Mouse (Mus musculus) stomach, embryonic 15.5 days (tissue): ENCODE measurements around the gene Zgrf1. TPM values are rescaled to one million over a fixed set of nuclear protein-coding genes. Genes with fewer than 3 reads are reported as not detected.

Experiments
- ATAC-seq: fragments of 200-750 bp; cut with Nextera tagmentation; 2 replicates; pipeline ENCODE4 v1.8.0; 2017; ENCODE audit warnings: low read depth, moderate number of reproducible peaks, moderate TSS enrichment; ENCODE audit not compliant: insufficient read depth, low FRiP score
- H3K27ac ChIP-seq: fragments of 300-500 bp; sonication (generic); 2 replicates; pipeline ENCODE4 v1.5.1; 2015; ENCODE audit warnings: mild to moderate bottlenecking, inconsistent platforms
- H3K27me3 ChIP-seq: fragments of 300-500 bp; sonication (generic); replicated peaks from 2 replicates; pipeline ENCODE4 v1.6.1; 2015; ENCODE audit warnings: inconsistent platforms
- H3K36me3 ChIP-seq: fragments of 300-500 bp; sonication (generic); 2 replicates; pipeline ENCODE4 v1.6.1; 2015; ENCODE audit warnings: inconsistent platforms
- H3K4me1 ChIP-seq: fragments of 300-500 bp; sonication (generic); 2 replicates; pipeline ENCODE4 v1.6.1; 2015; ENCODE audit warnings: inconsistent platforms
- H3K4me2 ChIP-seq: fragments of 300-500 bp; sonication (generic); 2 replicates; pipeline ENCODE4 v1.6.1; 2015; ENCODE audit warnings: mild to moderate bottlenecking, inconsistent platforms
- H3K4me3 ChIP-seq: fragments of 300-500 bp; sonication (generic); replicated peaks from 2 replicates; pipeline ENCODE4 v1.5.1; 2015; ENCODE audit warnings: inconsistent platforms
- H3K9ac ChIP-seq: fragments of 300-500 bp; sonication (generic); 2 replicates; pipeline ENCODE4 v1.6.1; 2015; ENCODE audit warnings: inconsistent platforms
- H3K9me3 ChIP-seq: fragments of 300-500 bp; sonication (generic); 2 replicates; pipeline ENCODE4 v1.6.1; 2016; ENCODE audit warnings: inconsistent platforms
- WGBS: fragments of 180-500 bp; shearing (Covaris S2); methylation state at CpG from one replicate; pipeline ENCODE4 v1.1.7; 2015; 5-methylcytosine and 5-hydroxymethylcytosine counted together
- polyA plus RNA-seq: library from polyadenylated mRNA; unstranded; fragments of >200 nt; fragmentation: Nextera tagmentation; extraction: Ambion mirVana; gene quantifications from 2 replicates; pipeline ENCODE4 v1.2.1, GENCODE M21; 2015

The Zgrf1 gene
- polyA plus RNA-seq, 1 experiment from 2014 or later, result 7.2 TPM

DNA sequence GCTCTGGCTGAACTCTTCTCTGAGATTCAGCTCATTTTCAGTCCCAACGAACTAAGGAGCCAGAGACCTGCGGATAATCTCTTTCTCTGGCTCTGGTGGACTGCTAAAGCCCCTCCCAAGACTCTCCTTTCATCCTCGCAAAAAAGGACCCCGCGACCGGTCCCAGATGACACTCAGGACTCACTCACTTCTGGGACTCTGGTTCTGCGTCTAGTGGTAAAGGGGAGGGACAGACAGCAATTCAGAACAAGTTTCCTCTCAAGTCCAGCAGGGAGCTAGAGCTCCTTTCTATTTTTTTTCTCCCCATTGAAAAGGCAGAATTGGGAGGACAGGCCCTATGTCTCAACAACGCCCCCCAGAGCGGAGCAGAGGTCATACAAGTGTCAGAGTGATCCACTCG, 78.3 kb downstream of the Zgrf1 start:
- H3K4me3 ChIP-seq, result no peak overlapping the region
- no peaks in the 10 kb centered on the region for H3K9me3 ChIP-seq
- no peak overlapping the region for H3K9ac ChIP-seq
- H3K36me3 ChIP-seq, result no peaks in the 10 kb centered on the region
- H3K27ac ChIP-seq, result no peak overlapping the region
- H3K4me1 ChIP-seq, result peaks cover 27% of the 10 kb centered on the region
- H3K4me2 ChIP-seq, result no peak overlapping the region
- H3K27me3 ChIP-seq, result peaks cover 84% of the 10 kb centered on the region
- 2% methylated on average over 10 of the region's 10 CpGs for WGBS
- no peak for ATAC-seq

DNA sequence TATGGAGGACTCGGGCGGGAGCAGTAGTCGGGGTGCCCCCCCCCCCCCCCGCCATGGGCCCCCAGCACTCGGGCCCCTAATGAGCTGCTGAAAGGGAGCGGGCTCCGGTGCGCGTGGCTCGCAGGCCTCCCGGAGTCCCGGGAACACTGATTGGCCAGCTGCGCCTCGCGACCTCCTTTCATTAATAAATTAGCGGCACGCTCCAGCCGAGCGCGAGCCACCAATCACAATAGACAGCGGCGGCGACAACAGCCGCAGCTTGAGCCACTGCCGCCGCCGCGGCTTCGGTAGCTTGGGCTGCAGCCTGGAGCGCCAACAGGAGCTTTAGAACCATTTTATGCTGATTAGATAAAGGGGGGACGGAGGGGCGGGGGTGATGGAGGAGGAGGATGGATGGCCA, 79.2 kb downstream of the Zgrf1 start:
- no peak overlapping the region for H3K9ac ChIP-seq
- peaks cover 80% of the 10 kb centered on the region for H3K27me3 ChIP-seq
- H3K27ac ChIP-seq, result no peak overlapping the region
- H3K9me3 ChIP-seq, result no peaks in the 10 kb centered on the region
- peak overlapping the region; percentile 40 for H3K4me3 ChIP-seq
- WGBS, result under 1% methylated on average over 31 of the region's 32 CpGs
- H3K36me3 ChIP-seq, result no peaks in the 10 kb centered on the region
- ATAC-seq, result peak; percentile 21; the same call in 1 of the 2 replicates
- H3K4me1 ChIP-seq, result peaks cover 27% of the 10 kb centered on the region
- peak overlapping the region; percentile 71 for H3K4me2 ChIP-seq

DNA sequence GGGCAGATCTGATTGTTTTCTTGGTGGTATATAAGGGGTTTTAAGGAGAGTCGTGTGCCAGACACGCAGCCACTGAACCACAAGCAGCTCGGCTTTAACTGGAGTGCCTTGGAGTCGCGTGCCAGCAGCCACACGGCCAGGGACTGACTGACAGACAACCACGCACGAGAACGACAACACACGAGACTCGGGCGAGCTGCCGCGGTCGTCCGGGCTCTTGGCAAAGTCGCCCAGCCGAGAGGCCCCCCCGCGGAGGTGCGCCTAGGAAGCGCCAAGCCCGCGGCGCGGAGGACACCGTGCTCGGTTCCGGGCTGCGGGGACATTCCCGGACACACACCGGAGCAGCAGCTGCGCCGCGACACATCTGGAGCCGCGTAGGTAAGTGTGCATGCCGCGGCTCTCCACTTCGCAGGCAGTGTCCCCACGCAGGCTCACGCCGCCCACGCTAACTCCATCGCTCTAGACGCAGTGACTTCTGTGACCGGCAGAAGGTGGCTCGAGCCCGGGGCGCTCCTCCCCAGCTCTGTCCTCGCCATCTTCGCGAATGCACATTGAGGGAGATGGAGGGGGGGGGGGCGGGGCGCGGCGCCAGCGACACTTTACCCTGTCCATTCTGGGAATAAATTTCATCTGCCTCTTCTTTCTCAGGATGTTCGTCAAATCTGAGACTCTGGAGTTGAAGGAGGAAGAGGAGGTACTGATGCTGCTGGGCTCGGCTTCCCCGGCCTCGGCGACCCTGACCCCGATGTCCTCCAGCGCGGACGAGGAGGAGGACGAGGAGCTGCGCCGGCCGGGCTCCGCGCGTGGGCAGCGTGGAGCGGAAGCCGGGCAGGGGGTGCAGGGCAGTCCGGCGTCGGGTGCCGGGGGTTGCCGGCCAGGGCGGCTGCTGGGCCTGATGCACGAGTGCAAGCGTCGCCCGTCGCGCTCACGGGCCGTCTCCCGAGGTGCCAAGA, 80.1 kb downstream of the Zgrf1 start, which contains the start of gene Neurog2:
Gene Neurog2, plus strand, starts transcription at position 56 of the 953 bp plus-strand sequence.
- Histone ChIP-seq H3K27me3 (peaks cover 81% of the 10 kb centered on the region), H3K9me3 (no peaks in the 10 kb centered on the region), H3K27ac (no peak within 1 kb of the TSS), H3K36me3 (no peaks in the 10 kb centered on the region), H3K9ac (no peak within 1 kb of the TSS), H3K4me1 (peaks cover 27% of the 10 kb centered on the region), H3K4me2 (peak within 1 kb of the TSS; percentile 71), H3K4me3 (peak within 1 kb of the TSS; percentile 40)
- ATAC-seq, result no peak
- under 1% methylated on average over 91 of the region's 92 CpGs for WGBS

DNA sequence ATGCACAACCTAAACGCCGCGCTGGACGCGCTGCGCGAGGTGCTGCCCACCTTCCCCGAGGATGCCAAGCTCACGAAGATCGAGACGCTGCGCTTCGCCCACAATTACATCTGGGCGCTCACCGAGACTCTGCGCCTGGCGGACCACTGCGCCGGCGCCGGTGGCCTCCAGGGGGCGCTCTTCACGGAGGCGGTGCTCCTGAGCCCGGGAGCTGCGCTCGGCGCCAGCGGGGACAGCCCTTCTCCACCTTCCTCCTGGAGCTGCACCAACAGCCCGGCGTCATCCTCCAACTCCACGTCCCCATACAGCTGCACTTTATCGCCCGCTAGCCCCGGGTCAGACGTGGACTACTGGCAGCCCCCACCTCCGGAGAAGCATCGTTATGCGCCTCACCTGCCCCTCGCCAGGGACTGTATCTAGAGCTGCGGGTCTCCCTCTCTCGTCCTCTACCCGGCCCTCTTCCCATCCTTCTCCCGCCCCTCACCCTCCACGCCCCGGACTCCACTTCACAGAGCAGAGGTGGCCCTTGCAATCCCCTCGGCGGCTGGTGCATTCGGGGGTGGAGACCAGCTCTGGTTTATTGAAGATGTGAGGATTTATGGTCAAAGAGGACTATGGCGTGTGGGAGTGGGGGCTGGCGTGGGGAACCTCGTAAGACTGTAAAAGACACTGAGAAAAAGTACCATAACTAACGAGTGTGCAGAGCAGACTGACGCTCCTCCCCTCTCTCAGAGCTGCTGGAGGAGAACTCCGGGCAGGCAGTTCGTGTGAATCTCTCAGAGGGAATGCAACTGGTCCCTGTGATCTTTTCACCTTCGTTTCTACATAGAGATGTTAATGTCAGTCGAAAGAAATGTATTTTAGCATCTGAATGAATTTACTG, 81.1 kb downstream of the Zgrf1 start:
- Histone ChIP-seq H3K4me2 (peak overlapping the region; percentile 71), H3K9ac (no peak overlapping the region), H3K9me3 (no peaks in the 10 kb centered on the region), H3K36me3 (no peaks in the 10 kb centered on the region), H3K27ac (no peak overlapping the region), H3K4me3 (peak overlapping the region; percentile 40), H3K4me1 (peaks cover 27% of the 10 kb centered on the region), H3K27me3 (peaks cover 80% of the 10 kb centered on the region)
- peak; percentile 69 for ATAC-seq
- WGBS, result 1% methylated on average over 58 of the region's 58 CpGs

DNA sequence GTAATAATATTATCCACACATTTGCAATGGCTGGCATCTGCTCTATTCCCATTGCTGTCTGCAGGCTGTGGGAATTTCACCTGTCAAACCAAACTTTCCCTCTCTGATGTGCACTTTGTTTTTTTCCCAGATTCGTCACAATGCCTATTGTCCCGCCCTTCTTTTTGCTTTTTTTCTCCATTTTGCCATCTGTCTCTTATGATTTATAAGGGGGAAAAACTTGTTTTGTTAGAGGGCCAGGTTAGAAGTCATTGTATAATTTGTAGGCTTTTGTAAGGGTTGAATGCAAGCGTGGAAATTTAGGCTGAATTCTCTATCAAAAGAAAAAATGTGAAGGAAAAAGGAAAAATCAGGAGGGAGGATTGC, 81.7 kb downstream of the Zgrf1 start:
- WGBS, result 7% methylated on average over 3 of the region's 3 CpGs
- no peak for ATAC-seq
- no peak overlapping the region for H3K4me3 ChIP-seq
- H3K9ac ChIP-seq, result no peak overlapping the region
- no peaks in the 10 kb centered on the region for H3K36me3 ChIP-seq
- peaks cover 81% of the 10 kb centered on the region for H3K27me3 ChIP-seq
- H3K4me2 ChIP-seq, result no peak overlapping the region
- H3K27ac ChIP-seq, result no peak overlapping the region
- H3K4me1 ChIP-seq, result peaks cover 27% of the 10 kb centered on the region
- no peaks in the 10 kb centered on the region for H3K9me3 ChIP-seq

DNA sequence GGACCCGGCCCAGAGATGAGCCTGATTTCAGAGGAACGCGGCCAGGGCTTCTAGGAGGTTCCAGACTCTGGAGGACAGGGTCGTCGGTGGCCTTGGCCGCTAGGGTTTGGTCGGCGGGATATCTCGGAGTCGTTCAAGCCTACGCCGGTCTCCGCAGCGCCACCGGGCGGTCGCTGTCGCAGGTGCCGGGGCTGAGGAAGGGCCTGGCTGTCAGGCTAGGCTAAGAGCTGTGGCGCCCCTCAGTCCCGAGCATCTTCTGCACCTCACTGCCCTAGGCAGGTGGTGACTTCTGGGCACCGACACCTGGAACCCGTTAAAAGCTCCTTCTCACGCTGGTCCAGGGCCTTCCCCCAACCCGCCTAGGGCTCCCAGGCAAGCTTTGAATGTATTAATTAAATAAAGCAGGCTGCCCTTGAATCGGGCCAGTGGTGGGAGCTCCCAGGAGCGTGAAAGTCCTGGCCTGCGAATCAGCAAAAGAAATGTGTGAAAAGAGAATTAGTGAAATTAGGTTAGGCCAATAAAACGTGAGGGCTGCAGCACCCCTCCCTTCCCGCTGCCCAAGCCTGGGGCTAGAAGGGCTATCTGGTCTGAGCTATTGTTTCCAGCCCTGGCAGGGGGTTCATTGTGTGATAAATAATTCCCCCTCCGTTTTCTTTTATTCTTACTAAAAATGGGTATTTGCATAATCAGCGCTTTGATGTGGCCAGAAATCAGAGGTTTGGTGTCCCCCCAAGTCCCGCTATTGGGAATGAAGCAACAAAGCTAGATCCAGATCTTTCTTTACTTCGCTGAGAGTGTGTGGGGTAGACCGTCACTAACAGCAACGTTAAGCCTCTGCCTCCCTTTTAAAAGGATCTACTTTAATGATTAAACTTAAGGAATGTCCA, 86.8 kb downstream of the Zgrf1 start:
- ATAC-seq, result no peak
- H3K4me1 ChIP-seq, result peaks cover 6% of the 10 kb centered on the region; the same call in 1 of the 2 replicates
- H3K9ac ChIP-seq, result no peak overlapping the region
- H3K4me2 ChIP-seq, result no peak overlapping the region
- no peaks in the 10 kb centered on the region for H3K9me3 ChIP-seq
- no peak overlapping the region for H3K4me3 ChIP-seq
- H3K27ac ChIP-seq, result no peak overlapping the region
- H3K27me3 ChIP-seq, result peaks cover 71% of the 10 kb centered on the region
- 2% methylated on average over 36 of the region's 36 CpGs for WGBS
- no peaks in the 10 kb centered on the region for H3K36me3 ChIP-seq

DNA sequence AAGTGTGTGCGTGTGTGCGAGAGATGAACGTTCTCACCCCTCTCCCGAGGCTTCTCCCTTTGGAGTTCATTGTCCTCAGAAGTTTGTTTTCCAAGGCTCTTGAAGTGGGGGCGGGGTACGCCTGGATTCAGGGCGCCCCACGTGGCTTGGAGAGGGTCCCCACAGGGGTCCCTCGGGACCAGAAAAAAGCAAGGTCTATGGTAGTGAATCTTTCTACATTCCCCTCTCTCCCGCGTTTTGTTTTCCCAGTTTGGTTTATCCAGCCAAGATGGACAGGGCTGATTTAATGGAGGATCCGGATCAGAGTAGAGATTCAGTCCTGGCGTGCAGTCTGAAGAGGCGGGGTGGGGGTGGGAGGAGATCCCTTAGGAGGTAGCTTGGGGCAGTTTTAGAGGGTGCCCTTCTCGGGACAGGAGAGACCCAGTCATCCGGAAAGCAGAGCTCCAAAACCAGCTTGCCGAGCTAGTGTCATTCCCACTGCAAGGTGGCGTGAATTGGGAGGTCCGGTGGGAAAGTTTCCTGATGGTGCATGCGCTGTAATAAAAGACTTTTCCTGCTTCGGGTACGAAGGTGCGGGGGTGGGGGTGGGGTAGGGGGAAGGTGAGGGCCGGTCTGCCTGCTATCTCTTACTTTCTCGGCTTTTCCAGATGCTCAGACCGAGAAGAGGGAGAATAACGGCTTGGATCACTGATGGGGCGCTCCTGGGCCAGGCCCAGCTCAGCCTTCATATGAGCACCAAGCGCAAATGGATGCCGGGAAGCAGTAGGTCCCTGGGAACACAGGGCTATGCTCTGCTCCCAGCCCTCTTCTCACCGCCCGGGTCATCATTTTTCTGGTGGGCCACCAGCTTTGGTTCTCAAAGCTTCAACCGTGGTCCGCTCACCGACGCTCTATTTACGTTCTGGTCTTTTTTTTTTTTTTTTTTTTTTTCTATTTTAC, 87.7 kb downstream of the Zgrf1 start:
- ATAC-seq, result no peak
- no peak overlapping the region; the same call in 1 of the 2 replicates for H3K4me2 ChIP-seq

DNA sequence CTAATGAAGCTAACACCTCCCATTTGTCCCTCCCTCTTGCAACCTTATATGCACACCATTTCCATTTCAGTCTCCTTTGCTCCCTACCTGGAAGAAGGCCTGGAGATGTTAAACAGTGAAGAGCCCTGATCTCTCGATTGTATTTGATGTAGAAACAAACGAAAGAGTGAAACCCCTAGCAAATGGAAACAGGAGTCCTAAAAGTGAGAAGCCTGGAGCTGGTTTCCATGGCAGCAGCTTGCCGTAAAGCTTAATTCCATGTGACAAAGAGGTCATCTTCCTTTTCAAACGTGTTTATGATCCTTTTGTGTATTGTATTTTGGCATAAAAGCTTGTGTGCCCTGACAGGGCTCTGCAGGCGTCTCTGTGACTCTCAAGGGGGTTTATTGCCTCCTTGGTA, 88.9 kb downstream of the Zgrf1 start:
- no peak for ATAC-seq
- no peak overlapping the region for H3K27ac ChIP-seq
- WGBS, result 7% methylated on average over 5 of the region's 5 CpGs
- no peak overlapping the region for H3K4me3 ChIP-seq
- no peak overlapping the region for H3K9ac ChIP-seq
- no peak overlapping the region for H3K4me2 ChIP-seq
- no peaks in the 10 kb centered on the region for H3K9me3 ChIP-seq
- peaks cover 6% of the 10 kb centered on the region; the same call in 1 of the 2 replicates for H3K4me1 ChIP-seq
- H3K36me3 ChIP-seq, result no peaks in the 10 kb centered on the region
- peaks cover 76% of the 10 kb centered on the region for H3K27me3 ChIP-seq

More for the DNA sequence above, 87.7 kb downstream of the Zgrf1 start:
- Histone ChIP-seq H3K36me3 (no peaks in the 10 kb centered on the region), H3K4me3 (no peak overlapping the region; the same call in 1 of the 2 replicates), H3K27ac (no peak overlapping the region), H3K9ac (no peak overlapping the region), H3K4me1 (peaks cover 6% of the 10 kb centered on the region; the same call in 1 of the 2 replicates), H3K9me3 (no peaks in the 10 kb centered on the region), H3K27me3 (peaks cover 71% of the 10 kb centered on the region)
- WGBS, result 4% methylated on average over 37 of the region's 37 CpGs

DNA sequence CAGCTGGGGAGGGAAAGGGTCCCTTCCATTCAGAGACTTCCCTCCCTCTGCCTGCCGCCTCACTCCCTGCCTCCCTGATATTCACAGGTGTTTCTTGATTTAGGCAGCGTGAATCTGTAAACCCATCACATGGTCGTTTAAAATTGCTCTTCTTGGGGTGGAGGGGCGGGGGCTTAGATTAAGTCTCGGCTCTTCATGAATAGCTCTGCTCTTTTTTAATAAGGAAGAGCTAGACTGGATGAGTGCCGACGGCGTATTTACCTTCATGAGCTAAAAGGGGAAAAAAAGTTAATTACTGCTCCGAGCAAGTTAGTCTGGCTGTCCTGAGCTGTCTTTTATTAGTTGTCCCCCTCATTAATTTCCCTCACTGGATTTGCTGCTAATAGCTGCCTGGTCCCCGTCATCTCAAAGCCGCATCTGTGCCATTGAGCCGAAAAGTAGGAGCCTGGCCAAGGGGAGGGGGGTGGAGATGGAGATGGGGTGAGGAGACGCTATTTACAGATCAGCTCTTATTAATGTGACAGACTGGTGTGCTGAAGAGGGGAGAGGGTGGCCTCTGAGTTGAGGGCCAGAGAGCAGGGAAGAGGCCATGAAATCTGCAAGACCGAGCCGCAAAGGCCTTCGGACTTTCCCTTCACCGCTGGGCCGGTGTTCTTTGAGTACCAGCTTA, 93.0 kb downstream of the Zgrf1 start:
- Histone ChIP-seq H3K27me3 (peaks cover 39% of the 10 kb centered on the region), H3K4me3 (no peak overlapping the region), H3K36me3 (no peaks in the 10 kb centered on the region), H3K9ac (no peak overlapping the region), H3K27ac (no peak overlapping the region), H3K4me2 (no peak overlapping the region), H3K9me3 (no peaks in the 10 kb centered on the region), H3K4me1 (no peaks in the 10 kb centered on the region)
- no peak for ATAC-seq
- 50% methylated on average over 18 of the region's 18 CpGs for WGBS
